ENCODE assay signal across 8 mouse cellular contexts in the genomic region with DNA sequence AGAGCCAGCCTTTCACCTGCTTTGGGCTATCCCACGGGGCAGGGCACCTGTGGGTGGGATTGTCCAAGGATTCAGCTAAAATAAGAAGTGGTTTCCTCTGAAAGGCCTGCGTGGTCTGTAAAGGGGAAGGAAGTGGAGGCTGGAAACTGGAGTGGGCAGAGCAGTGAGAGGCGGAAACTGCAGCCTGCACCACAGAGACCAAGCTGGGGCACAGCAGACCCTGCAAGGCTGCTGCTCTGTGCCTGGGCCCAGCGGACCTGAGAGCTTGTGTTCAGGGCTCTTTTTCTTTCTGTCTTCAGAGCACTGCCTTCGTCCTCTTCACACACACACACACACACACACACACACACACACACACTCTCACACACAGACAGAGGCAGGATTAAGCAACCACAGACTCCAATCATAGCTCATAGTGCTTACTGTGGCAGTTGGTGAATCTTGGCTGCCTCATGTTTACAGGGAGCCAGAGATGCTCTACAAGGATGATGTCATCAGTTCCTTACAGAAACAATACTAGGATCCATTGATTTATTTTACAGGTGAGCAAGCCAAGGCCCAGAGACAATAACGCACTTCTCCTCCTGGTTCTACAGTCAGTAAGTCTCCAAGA. TPM values are rescaled to one million over a fixed set of nuclear protein-coding genes. Genes with fewer than 3 reads are reported as not detected.
DNase-seq lines count a peak whose midpoint lies in the region; ATAC-seq and TF ChIP-seq lines count a peak whose summit lies in the region.
"Had no signal": no experiment of that assay in that cellular context is flagged by ENCODE, and none has a peak within 500 bp of the region (broad histone marks: within the 10 kb centered on the region; RNA-seq: fewer than 3 reads in every experiment).

No protein-coding gene starts in this region.

- H3K27me3 ChIP-seq in kidney, postnatal 0 days (ENCODE audit: insufficient read depth, low read length) = no peaks in the 10 kb centered on the region
- H3K27me3 ChIP-seq: limb, embryonic 15.5 days had no signal

- DNase-seq in kidney, postnatal 0 days (ENCODE audit: low spot score) = no peak
- DNase-seq in kidney, adult 8-10 months = no peak
- DNase-seq in brain, embryonic 14.5 days (ENCODE audit: low read depth) = peak; percentile 42
- peak; percentile 19 to 34 for DNase-seq in heart, postnatal 36 days
- DNase-seq in urinary bladder, postnatal 25 days (ENCODE audit: low spot score) = no peak
- no peak for DNase-seq in adrenal gland, postnatal 4 days (ENCODE audit: low spot score in 2 of 2)

- H3K27ac ChIP-seq in kidney, postnatal 0 days = 0 out of 2 replicates have a peak overlapping the region, but pooled peaks have one; percentile 25
- H3K27ac ChIP-seq: limb, embryonic 15.5 days had no signal

- TF ChIP-seq CTCF in kidney, postnatal 0 days (IDR thresholded peaks at IDR 0.05; ENCODE audit: low read depth) = no peak
- TF ChIP-seq CTCF in brain, embryonic 14.5 days (IDR thresholded peaks at IDR 0.05; ENCODE audit: borderline replicate concordance, extremely low read depth, insufficient read depth, insufficient read length) = no peak

- H3K36me3 ChIP-seq in kidney, postnatal 0 days (ENCODE audit: insufficient read depth, low read length) = no peaks in the 10 kb centered on the region
- H3K36me3 ChIP-seq: limb, embryonic 15.5 days had no signal

- TF ChIP-seq POLR2A in brain, embryonic 14.5 days (IDR thresholded peaks at IDR 0.05; ENCODE audit: borderline replicate concordance, extremely low read depth, insufficient read depth, insufficient read length, poor library complexity, severe bottlenecking) = no peak

- H3K4me2 ChIP-seq in kidney, postnatal 0 days (ENCODE audit: low read length) = no peak overlapping the region
- H3K4me2 ChIP-seq: limb, embryonic 15.5 days had no signal

- H3K4me1 ChIP-seq in kidney, postnatal 0 days (replicated peaks; ENCODE audit: insufficient read depth, low read length) = no peaks in the 10 kb centered on the region

- H3K9me3 ChIP-seq in kidney, postnatal 0 days (replicated peaks; ENCODE audit: low read length) = no peaks in the 10 kb centered on the region
- H3K9me3 ChIP-seq: limb, embryonic 15.5 days had no signal

- ATAC-seq in kidney, postnatal 0 days (replicated peaks; ENCODE audit: low FRiP score, low read depth) = no peak
- ATAC-seq in megakaryocyte progenitor cell, adult 5-6 weeks (replicated peaks; ENCODE audit: poor library complexity) = peak; percentile 68

- intact Hi-C loops in heart, postnatal 36 days (cut with DNase I) = loop anchor here (5.0 kb wide), 1 partner anchor 66 kb away; no protein-coding TSS in a partner anchor

- H3K9ac ChIP-seq in kidney, postnatal 0 days (ENCODE audit: low read depth, low read length) = no peak overlapping the region
- H3K9ac ChIP-seq: limb, embryonic 15.5 days had no signal

- no peak overlapping the region for H3K4me3 ChIP-seq in kidney, postnatal 0 days (replicated peaks; ENCODE audit: low read depth, low read length)
- H3K4me3 ChIP-seq: limb, embryonic 15.5 days had no signal

- 74% methylated on average over 6 of the region's 6 CpGs for whole genome bisulfite sequencing in kidney, postnatal 0 days

RNA-seq across cellular contexts. Expression of a gene that starts 30.2 kb away (rescaled TPM):
- 35.1 and 39.2 TPM in 2 replicates for polyA plus RNA-seq in kidney, postnatal 0 days (2015; fragmentation: Nextera tagmentation; extraction: Ambion mirVana)
- polyA plus RNA-seq in brain, embryonic 14.5 days (2012; rRNA removed) = 41.8 and 50.4 TPM in 2 replicates
- 1 to 10 TPM; 4.0 to 4.7 TPM for total RNA-seq in heart, postnatal 36 days (2021)
- total RNA-seq in megakaryocyte progenitor cell, adult 5-6 weeks (2015) = 15.0 and 18.2 TPM in 2 replicates
- total RNA-seq in megakaryocyte progenitor cell, adult 5-6 weeks (2017) = 4.4 and 5.0 TPM in 2 replicates
- 10 to 100 TPM; 26.2 to 29.8 TPM for total RNA-seq in adrenal gland, postnatal 4 days (2021)

Comparison
In these comparisons a context has a peak if more than half of its experiments do, and no peak if none do; other contexts are left out.
1. DNase-seq: peak in brain, embryonic 14.5 days (single experiment) and heart, postnatal 36 days (2 of 2); none in kidney, postnatal 0 days (single experiment), kidney, adult 8-10 months (0 of 2), urinary bladder, postnatal 25 days (single experiment) and adrenal gland, postnatal 4 days (0 of 2).